Mouse (Mus musculus) heart, adult 11 months (tissue): ENCODE measurements at regions not wholly inside any gene's neighbourhood (a gene's known extent, or its start where the extent isn't known, plus 50 kb on each side); places are given as distances from the start of the nearest gene placed in this dataset.

Source experiments
- DNase-seq: peaks from one replicate; pipeline ENCODE4 v3.0.0; 2022

- peak; percentile 64 for DNase-seq
Measured at GRCm38 (mm10) chr4:3049972-3050846, 116.9 kb upstream of the Vmn1r2 start.

- peak; percentile 84 for DNase-seq
Measured at GRCm38 (mm10) chr4:3050847-3051135, 116.3 kb upstream of the Vmn1r2 start.

- no peak for DNase-seq
Measured at GRCm38 (mm10) chr4:3051212-3051611, 115.9 kb upstream of the Vmn1r2 start.

GRCm38 (mm10) chr4:3052314-3053059, 114.6 kb upstream of the Vmn1r2 start:
- peak; percentile 77 for DNase-seq

GRCm38 (mm10) chr4:3053060-3053406, 114.1 kb upstream of the Vmn1r2 start:
- peak; percentile 84 for DNase-seq

GRCm38 (mm10) chr4:3053496-3054216, 113.5 kb upstream of the Vmn1r2 start:
- DNase-seq: peak; percentile 80

GRCm38 (mm10) chr4:3054886-3055285, 112.2 kb upstream of the Vmn1r2 start:
- DNase-seq: peak; percentile 81

- DNase-seq: peak; percentile 85
Measured at GRCm38 (mm10) chr4:3055396-3055795, 111.7 kb upstream of the Vmn1r2 start.

GRCm38 (mm10) chr4:3059511-3060054, 107.5 kb upstream of the Vmn1r2 start:
- DNase-seq: peak; percentile 82

- peak; percentile 86 for DNase-seq
Measured at GRCm38 (mm10) chr4:3062027-3062605, 105.0 kb upstream of the Vmn1r2 start.

- DNase-seq: peak; percentile 78
Measured at GRCm38 (mm10) chr4:3063966-3064365, 103.2 kb upstream of the Vmn1r2 start.

- DNase-seq: peak; percentile 71
Measured at GRCm38 (mm10) chr4:3064571-3064970, 102.5 kb upstream of the Vmn1r2 start.

GRCm38 (mm10) chr4:3065335-3065734, 101.8 kb upstream of the Vmn1r2 start:
- DNase-seq: peak; percentile 78

GRCm38 (mm10) chr4:3066051-3066736, 100.9 kb upstream of the Vmn1r2 start:
- peak; percentile 79 for DNase-seq

GRCm38 (mm10) chr4:3067265-3067664, 99.9 kb upstream of the Vmn1r2 start:
- DNase-seq: peak; percentile 84

GRCm38 (mm10) chr4:3067666-3068065, 99.5 kb upstream of the Vmn1r2 start:
- peak; percentile 94 for DNase-seq

GRCm38 (mm10) chr4:3068306-3069223, 98.6 kb upstream of the Vmn1r2 start:
- DNase-seq: peak; percentile 85

- peak; percentile 85 for DNase-seq
Measured at GRCm38 (mm10) chr4:3069341-3069740, 97.8 kb upstream of the Vmn1r2 start.

- peak; percentile 72 for DNase-seq
Measured at GRCm38 (mm10) chr4:3071326-3071725, 95.8 kb upstream of the Vmn1r2 start.

GRCm38 (mm10) chr4:3079901-3080300, 87.2 kb upstream of the Vmn1r2 start:
- DNase-seq: no peak
